Mouse (Mus musculus) embryonic facial prominence, embryonic 10.5 days (tissue): ENCODE data around the gene Serpinb1c. TPM values are rescaled to one million over a fixed set of nuclear protein-coding genes. Genes with fewer than 3 reads are reported as not detected.
A peak's percentile ranks its signal among the peaks of the same experiment; 100 is the strongest.
"Not testable (repeated sequence)": the region's sequence is repeated elsewhere in the genome, so short reads cannot be mapped to it uniquely, and the experiment has no call there.

Experiments
- DNase-seq: peaks from one replicate; pipeline ENCODE4 v3.0.0-alpha.2; 2017; ENCODE audit warnings: low spot score
- H3K27ac ChIP-seq: fragments of 300-500 bp; sonication (generic); replicated peaks from 2 replicates; pipeline ENCODE4 v1.5.1; 2016; ENCODE audit warnings: mild to moderate bottlenecking
- H3K27me3 ChIP-seq: fragments of 300-500 bp; sonication (generic); replicated peaks from 2 replicates; pipeline ENCODE4 v1.6.1; 2016; ENCODE audit warnings: low read depth, mild to moderate bottlenecking; ENCODE audit not compliant: poor library complexity, severe bottlenecking
- H3K36me3 ChIP-seq: fragments of 300-500 bp; sonication (generic); replicated peaks from 2 replicates; pipeline ENCODE4 v1.6.1; 2016; ENCODE audit warnings: mild to moderate bottlenecking, moderate library complexity
- H3K4me1 ChIP-seq: fragments of 300-500 bp; sonication (generic); 2 replicates; pipeline ENCODE4 v1.6.1; 2016
- H3K4me3 ChIP-seq: fragments of 300-500 bp; sonication (generic); 2 replicates; pipeline ENCODE4 v1.5.1; 2016; ENCODE audit warnings: mild to moderate bottlenecking, moderate library complexity
- H3K9me3 ChIP-seq: fragments of 300-500 bp; sonication (generic); 2 replicates; pipeline ENCODE4 v1.6.1; 2016; ENCODE audit warnings: mild to moderate bottlenecking
- whole genome bisulfite sequencing: fragments of 180-500 bp; shearing (Covaris S2); methylation state at CpG from one replicate; pipeline ENCODE4 v1.1.7; 2016; 5-methylcytosine and 5-hydroxymethylcytosine counted together
- polyA plus RNA-seq: library from polyadenylated mRNA; unstranded; fragments of >200 nt; fragmentation: Nextera tagmentation; extraction: Ambion mirVana; gene quantifications from 2 replicates; pipeline ENCODE4 v1.2.1, GENCODE M21; 2016

Gene Serpinb1c
- polyA plus RNA-seq, 1 experiment from 2014 or later = not detected

GRCm38 (mm10) chr13:32902481-32903015 lies 4.5 kb upstream of the Serpinb1c start:
- Histone ChIP-seq H3K4me1 (no peaks in the 10 kb centered on the region), H3K27me3 (no peaks in the 10 kb centered on the region), H3K4me3 (no peak overlapping the region), H3K36me3 (no peaks in the 10 kb centered on the region), H3K9me3 (no peaks in the 10 kb centered on the region), H3K27ac (no peak overlapping the region)
- peak; percentile 72 for DNase-seq
- WGBS = 13% methylated on average over 4 of the region's 4 CpGs

DNA sequence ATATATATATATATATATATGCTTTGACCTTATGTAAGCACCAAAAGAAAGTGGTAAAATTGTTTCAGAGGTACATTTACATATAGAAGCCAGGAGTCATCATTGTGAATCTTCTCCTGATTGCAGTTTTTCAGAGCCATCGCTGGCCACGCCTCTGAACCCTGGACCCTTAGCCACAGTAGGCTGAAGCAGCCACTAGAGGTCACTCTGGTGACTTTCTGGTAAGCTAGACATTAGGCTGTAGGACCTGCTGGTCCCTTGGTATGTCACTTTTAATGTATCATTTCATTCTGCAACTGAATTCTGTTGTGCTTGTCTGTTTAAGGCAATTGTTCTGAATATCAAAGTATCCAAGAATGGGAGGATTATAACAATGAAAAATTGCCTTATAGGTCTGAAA lies 2.6 kb upstream of the Serpinb1c start:
- H3K36me3 ChIP-seq = no peaks in the 10 kb centered on the region

GRCm38 (mm10) chr13:32899114-32899513 lies 1.1 kb upstream of the Serpinb1c start:
- not testable (repeated sequence) for DNase-seq
- WGBS = 74% methylated on average over 2 of the region's 2 CpGs

More for the DNA sequence above, 2.6 kb upstream of the Serpinb1c start:
- H3K9me3 ChIP-seq = no peaks in the 10 kb centered on the region
- peak; percentile 47 for DNase-seq
- H3K4me1 ChIP-seq = no peaks in the 10 kb centered on the region
- H3K4me3 ChIP-seq = no peak overlapping the region
- no peak overlapping the region for H3K27ac ChIP-seq
- no peaks in the 10 kb centered on the region for H3K27me3 ChIP-seq
- 28% methylated on average over 2 of the region's 2 CpGs for WGBS

DNA sequence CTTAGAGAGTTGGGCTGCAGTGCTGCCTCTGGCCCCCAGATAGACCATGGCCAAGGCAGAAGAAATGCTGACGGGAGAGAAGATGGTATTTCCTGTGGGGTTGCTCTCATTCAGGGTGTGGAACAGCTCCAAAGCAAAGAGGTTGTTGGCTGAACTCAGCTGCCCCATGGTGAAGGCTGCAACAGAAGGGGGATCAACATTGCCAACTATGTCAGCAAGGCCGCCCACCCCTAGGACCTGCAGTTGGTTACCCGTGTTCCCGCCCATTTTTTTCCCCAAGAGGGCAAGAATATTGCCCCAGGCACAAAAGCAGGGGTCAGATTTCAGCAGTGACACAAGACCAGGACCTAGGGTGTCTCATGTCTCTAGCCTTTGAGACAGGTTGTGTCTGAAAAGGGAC lies 1.1 kb downstream of the Serpinb1c start:
- Histone ChIP-seq H3K36me3 (no peaks in the 10 kb centered on the region), H3K4me1 (no peaks in the 10 kb centered on the region), H3K9me3 (no peaks in the 10 kb centered on the region), H3K27ac (no peak overlapping the region), H3K4me3 (no peak overlapping the region), H3K27me3 (no peaks in the 10 kb centered on the region)
- no peak for DNase-seq
- WGBS = 73% methylated on average over 4 of the region's 4 CpGs

More at GRCm38 (mm10) chr13:32899114-32899513, 1.1 kb upstream of the Serpinb1c start:
- H3K9me3 ChIP-seq, H3K4me3 ChIP-seq, H3K27me3 ChIP-seq, H3K27ac ChIP-seq, H3K4me1 ChIP-seq, H3K36me3 ChIP-seq: not testable (repeated sequence)

DNA sequence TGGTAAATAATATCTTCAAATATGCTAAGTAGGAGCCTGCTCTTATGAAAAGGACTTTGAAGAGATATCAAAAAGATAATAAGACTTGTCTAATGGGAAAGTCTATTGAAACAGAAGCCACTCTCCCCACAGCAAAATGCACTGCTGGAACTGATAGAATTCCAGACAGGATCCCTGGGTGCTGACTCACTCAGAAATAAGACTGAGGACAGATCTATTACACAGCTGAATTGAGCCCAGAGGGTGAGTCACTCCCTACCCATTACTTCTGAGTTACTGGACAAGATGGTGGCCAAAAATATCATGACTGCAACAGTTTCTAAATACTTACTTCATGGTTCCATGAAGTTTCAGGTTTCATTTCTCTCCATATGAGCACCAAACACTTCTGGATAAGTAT lies 13.3 kb downstream of the Serpinb1c start:
- Histone ChIP-seq H3K9me3 (no peaks in the 10 kb centered on the region), H3K36me3 (no peaks in the 10 kb centered on the region), H3K4me1 (no peaks in the 10 kb centered on the region), H3K27ac (no peak overlapping the region), H3K4me3 (no peak overlapping the region), H3K27me3 (no peaks in the 10 kb centered on the region)
- no peak for DNase-seq

DNA sequence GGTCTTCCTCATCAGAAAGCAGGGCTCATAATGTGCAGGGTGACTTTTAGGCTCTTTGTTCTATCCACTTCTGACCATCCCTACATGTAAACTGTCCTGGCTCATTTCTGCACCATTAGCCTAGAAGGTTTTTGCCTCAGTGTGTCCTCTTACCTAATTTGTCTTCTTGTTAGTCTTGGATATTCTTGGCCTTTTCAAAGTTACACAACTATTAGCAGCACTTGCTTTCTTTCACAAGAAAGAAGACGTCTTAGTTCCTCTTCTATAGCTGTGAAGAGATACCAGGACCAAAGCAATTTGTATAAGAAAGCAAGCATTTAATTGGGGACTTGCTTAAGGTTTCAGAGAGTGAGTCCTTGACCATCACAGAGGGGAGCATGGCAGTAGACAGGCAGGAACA lies 24.1 kb downstream of the Serpinb1c start:
- Histone ChIP-seq H3K4me1 (no peaks in the 10 kb centered on the region), H3K36me3 (no peaks in the 10 kb centered on the region), H3K27ac (no peak overlapping the region), H3K27me3 (no peaks in the 10 kb centered on the region), H3K4me3 (no peak overlapping the region), H3K9me3 (no peaks in the 10 kb centered on the region)
- WGBS = 79% methylated on average over 1 of the region's 1 CpGs
- DNase-seq = no peak

- Histone ChIP-seq H3K27ac (no peak overlapping the region), H3K4me3 (no peak overlapping the region), H3K4me1 (no peaks in the 10 kb centered on the region), H3K36me3 (no peaks in the 10 kb centered on the region), H3K27me3 (no peaks in the 10 kb centered on the region), H3K9me3 (no peaks in the 10 kb centered on the region)
- WGBS = 80% methylated on average over 5 of the region's 5 CpGs
- no peak for DNase-seq
Observed at GRCm38 (mm10) chr13:32868843-32869242, 29.2 kb downstream of the Serpinb1c start.

DNA sequence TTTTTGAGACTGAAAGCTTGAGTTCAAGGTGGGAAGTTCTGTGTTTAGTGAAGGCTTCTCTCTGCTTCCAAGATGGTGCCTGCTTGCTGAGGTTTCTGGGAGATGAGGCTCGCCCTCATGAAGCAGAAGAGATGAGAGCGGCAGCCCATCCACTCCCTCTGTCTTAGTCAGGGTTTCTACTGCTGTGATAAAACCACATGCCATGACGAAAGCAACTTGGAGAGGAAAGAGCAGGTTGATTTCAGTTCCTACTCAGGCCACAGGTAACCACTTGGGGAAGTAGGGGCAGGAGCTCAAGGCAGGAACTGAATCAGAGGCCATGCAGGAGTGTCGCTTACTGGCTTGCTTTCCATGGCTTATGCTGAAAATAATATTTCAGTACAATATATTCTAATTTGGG lies 29.8 kb downstream of the Serpinb1c start:
- DNase-seq, H3K4me3 ChIP-seq, H3K36me3 ChIP-seq, H3K27ac ChIP-seq, H3K9me3 ChIP-seq, H3K4me1 ChIP-seq, H3K27me3 ChIP-seq: not testable (repeated sequence)
- 84% methylated on average over 4 of the region's 4 CpGs for WGBS

GRCm38 (mm10) chr13:32867030-32867429 lies 31.0 kb downstream of the Serpinb1c start:
- DNase-seq = no peak
- no peaks in the 10 kb centered on the region for H3K27me3 ChIP-seq
- H3K4me3 ChIP-seq = no peak overlapping the region
- H3K27ac ChIP-seq = no peak overlapping the region
- H3K9me3 ChIP-seq = no peaks in the 10 kb centered on the region
- WGBS = 51% methylated on average over 2 of the region's 2 CpGs
- no peaks in the 10 kb centered on the region for H3K36me3 ChIP-seq
- H3K4me1 ChIP-seq = no peaks in the 10 kb centered on the region

DNA sequence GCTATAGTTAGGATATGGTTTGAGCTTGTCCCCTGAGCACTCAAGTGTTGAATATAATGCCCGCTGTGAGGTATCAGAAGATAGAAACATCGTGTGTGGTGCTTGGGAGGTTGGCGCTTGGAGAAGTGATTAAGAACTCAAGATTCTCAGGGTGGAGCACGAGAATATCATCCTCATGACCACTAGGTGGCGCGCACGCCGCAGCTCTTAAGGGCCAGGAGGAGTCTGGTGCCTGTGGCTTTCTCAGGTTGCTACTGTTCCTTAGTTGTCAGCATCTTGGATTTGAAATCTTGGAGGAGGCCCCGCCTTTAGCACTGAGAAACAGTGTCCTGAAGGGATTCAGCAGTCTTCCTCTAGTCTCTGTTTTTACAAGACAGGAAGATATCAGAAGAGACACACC lies 31.5 kb downstream of the Serpinb1c start:
- Histone ChIP-seq H3K27me3 (no peaks in the 10 kb centered on the region), H3K27ac (no peak overlapping the region), H3K4me1 (no peaks in the 10 kb centered on the region), H3K36me3 (no peaks in the 10 kb centered on the region), H3K4me3 (no peak overlapping the region), H3K9me3 (no peaks in the 10 kb centered on the region)
- 8% methylated on average over 9 of the region's 9 CpGs for WGBS
- DNase-seq = peak; percentile 78

- H3K4me1 ChIP-seq = no peaks in the 10 kb centered on the region
- no peak overlapping the region for H3K4me3 ChIP-seq
- H3K36me3 ChIP-seq = no peaks in the 10 kb centered on the region
- DNase-seq = no peak
- no peaks in the 10 kb centered on the region for H3K9me3 ChIP-seq
- H3K27ac ChIP-seq = no peak overlapping the region
- WGBS = 63% methylated on average over 2 of the region's 2 CpGs
- H3K27me3 ChIP-seq = no peaks in the 10 kb centered on the region
Observed at GRCm38 (mm10) chr13:32865591-32865990, 32.4 kb downstream of the Serpinb1c start.

DNA sequence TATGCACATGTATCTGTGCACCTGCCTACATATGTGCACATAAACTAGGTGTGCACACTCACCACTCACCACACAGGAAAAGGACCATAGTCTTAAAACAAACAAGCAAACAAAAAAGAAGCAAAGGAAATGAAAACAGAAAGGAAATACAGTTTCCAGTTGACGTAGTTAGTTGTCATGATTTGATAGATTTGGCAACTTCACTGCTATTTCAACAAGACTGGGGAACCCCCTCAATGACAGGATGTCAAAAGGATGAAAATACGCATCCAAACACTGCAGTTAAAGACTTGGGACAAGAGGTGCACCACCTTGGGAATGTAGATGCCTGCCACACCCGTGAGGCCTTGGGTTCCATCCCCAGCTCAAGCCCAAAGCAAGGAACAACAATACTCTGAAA lies 33.5 kb downstream of the Serpinb1c start:
- H3K4me1 ChIP-seq, H3K9me3 ChIP-seq, H3K27me3 ChIP-seq, H3K4me3 ChIP-seq, H3K27ac ChIP-seq, DNase-seq, H3K36me3 ChIP-seq: not testable (repeated sequence)
- WGBS = 90% methylated on average over 3 of the region's 3 CpGs

DNA sequence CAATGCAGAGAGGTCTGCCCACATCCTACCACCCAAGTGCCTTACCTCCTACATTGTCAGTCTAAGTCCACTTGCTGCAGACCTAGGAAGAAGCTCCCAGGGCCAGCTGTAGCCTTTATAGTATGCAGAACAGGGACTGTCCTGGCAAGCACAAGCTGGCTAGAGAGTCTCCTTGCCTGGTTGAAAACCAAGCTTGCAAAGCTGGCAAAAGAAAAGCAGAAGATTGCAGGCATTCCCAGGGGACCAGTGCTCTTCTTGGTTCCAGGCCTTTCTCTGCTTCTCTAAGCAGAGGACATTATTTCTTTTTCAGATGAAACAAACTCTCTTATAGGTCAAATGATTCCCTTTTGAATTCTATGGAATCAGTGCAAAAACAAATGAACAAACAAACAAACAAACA lies 34.6 kb downstream of the Serpinb1c start:
- H3K27me3 ChIP-seq = no peaks in the 10 kb centered on the region
- no peaks in the 10 kb centered on the region for H3K9me3 ChIP-seq
- no peak for DNase-seq
- no peak overlapping the region for H3K27ac ChIP-seq
- H3K36me3 ChIP-seq = no peaks in the 10 kb centered on the region
- no peaks in the 10 kb centered on the region for H3K4me1 ChIP-seq
- no peak overlapping the region for H3K4me3 ChIP-seq

DNA sequence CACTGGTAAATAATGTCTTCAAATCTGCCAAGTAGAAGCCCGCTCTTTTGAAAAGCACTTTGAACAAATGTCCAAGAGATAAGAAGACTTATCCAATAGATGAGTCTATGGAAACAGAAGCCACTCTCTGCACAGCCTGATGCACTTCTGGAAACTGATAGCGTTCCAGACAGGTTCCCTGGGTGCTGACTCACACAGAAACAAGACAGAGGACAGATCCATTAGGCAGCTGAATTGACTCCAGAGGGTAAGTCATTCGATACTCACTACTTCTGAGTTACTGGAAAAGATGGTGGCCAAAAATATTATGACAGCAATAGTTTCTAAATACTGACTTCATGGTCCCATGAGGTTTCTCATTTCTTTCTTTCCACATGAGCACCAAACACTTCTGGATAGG lies 37.2 kb downstream of the Serpinb1c start:
- WGBS = 79% methylated on average over 3 of the region's 3 CpGs
- no peaks in the 10 kb centered on the region for H3K36me3 ChIP-seq
- H3K4me3 ChIP-seq = no peak overlapping the region
- no peaks in the 10 kb centered on the region for H3K9me3 ChIP-seq
- H3K4me1 ChIP-seq = no peaks in the 10 kb centered on the region
- no peaks in the 10 kb centered on the region for H3K27me3 ChIP-seq
- no peak for DNase-seq
- no peak overlapping the region for H3K27ac ChIP-seq
